Mouse (Mus musculus) liver, adult 2 months (tissue): ENCODE measurements around the gene Arl13a. TPM values are rescaled to one million over a fixed set of nuclear protein-coding genes. Genes with fewer than 3 reads are reported as not detected.
"Not testable (repeated sequence)": the region's sequence is repeated elsewhere in the genome, so short reads cannot be mapped to it uniquely, and the experiment has no call there.

Experiments
- DNase-seq: peaks from one replicate; pipeline ENCODE4 v3.0.0-alpha.2; 2011; ENCODE audit warnings: low read depth, low spot score; ENCODE audit errors: extremely low read depth
- H3K27ac ChIP-seq: fragments of 200-500 bp; replicated peaks from 2 replicates; pipeline ENCODE4 v1.5.1; 2012; ENCODE audit warnings: low read depth, mild to moderate bottlenecking, control low read depth, inconsistent platforms, low read length; ENCODE audit not compliant: insufficient read depth
- H3K27me3 ChIP-seq: fragments of 200-500 bp; 2 replicates; pipeline ENCODE4 v1.6.1; 2012; ENCODE audit warnings: mild to moderate bottlenecking, moderate library complexity, low read length, inconsistent platforms; ENCODE audit not compliant: control insufficient read depth, insufficient read depth
- H3K36me3 ChIP-seq: fragments of 200-500 bp; 2 replicates; pipeline ENCODE4 v1.6.1; 2012; ENCODE audit warnings: low read length, inconsistent platforms; ENCODE audit not compliant: control insufficient read depth, insufficient read depth
- H3K4me1 ChIP-seq: fragments of 200-500 bp; 2 replicates; pipeline ENCODE4 v1.6.1; 2011; ENCODE audit warnings: low read length; ENCODE audit not compliant: control insufficient read depth, insufficient read depth
- H3K4me3 ChIP-seq: fragments of 200-500 bp; 2 replicates; pipeline ENCODE4 v1.5.1; 2011; ENCODE audit warnings: low read depth, mild to moderate bottlenecking, control low read depth, low read length, moderate library complexity; ENCODE audit not compliant: insufficient read depth
- H3K79me2 ChIP-seq: fragments of 200-500 bp; 2 replicates; pipeline ENCODE4 v1.6.1; 2012; ENCODE audit warnings: inconsistent platforms, mild to moderate bottlenecking, low read length, moderate library complexity; ENCODE audit not compliant: control insufficient read depth, insufficient read depth
- H3K9ac ChIP-seq: fragments of 200-500 bp; 2 replicates; pipeline ENCODE4 v1.6.1; 2012; ENCODE audit warnings: low read depth, mild to moderate bottlenecking, control low read depth, inconsistent platforms, low read length
- CTCF ChIP-seq: fragments of 200-500 bp; IDR thresholded peaks from 2 replicates; pipeline ENCODE4 v1.5.1; 2011; ENCODE audit warnings: low read depth, low read length, control low read depth
- POLR2A ChIP-seq: fragments of 200-500 bp; IDR thresholded peaks from 2 replicates; pipeline ENCODE4 v1.6.1; 2011; ENCODE audit warnings: low read length, control low read depth; ENCODE audit not compliant: insufficient read depth; ENCODE audit errors: extremely low read depth
- WGBS: fragments of 180-500 bp; shearing (Covaris S2); methylation state at CpG from one replicate; pipeline ENCODE4 v1.1.7; 2018; 5-methylcytosine and 5-hydroxymethylcytosine counted together
- polyA plus RNA-seq: library from polyadenylated mRNA; depleted of rRNA; stranded (reverse); fragments of >200 nt; gene quantifications from 2 replicates; pipeline ENCODE4 v1.2.3, GENCODE M21; 2012; rRNA removed
- total RNA-seq: library from RNA; depleted of rRNA; stranded (reverse); fragments of >200 nt; gene quantifications from 2 replicates; pipeline ENCODE4 v1.2.3, GENCODE M21; 2014; rRNA removed

Arl13a gene
- total RNA-seq (not detected in 2 replicates), polyA plus RNA-seq (not detected in 2 replicates)

DNA sequence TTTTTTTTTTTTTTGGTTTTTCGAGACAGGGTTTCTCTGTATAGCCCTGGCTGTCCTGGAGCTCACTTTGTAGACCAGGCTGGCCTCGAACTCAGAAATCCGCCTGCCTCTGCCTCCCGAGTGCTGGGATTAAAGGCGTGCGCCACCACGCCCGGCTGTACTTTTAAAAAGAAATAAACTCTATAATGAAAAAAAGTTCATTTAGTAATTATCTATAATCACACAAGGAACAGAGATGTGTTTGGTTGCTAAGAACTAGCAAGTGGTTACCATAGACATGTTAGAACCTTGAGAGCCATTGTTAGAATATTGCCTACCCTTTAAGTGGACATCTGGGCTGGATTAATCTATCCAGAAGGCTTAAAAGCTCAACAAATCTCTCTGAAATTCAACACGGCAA, at the start of gene Arl13a:
Gene Arl13a (plus strand): TSS at position 301 of the 400 bp plus-strand sequence.
- not testable (repeated sequence) for H3K79me2 ChIP-seq, H3K36me3 ChIP-seq, H3K9ac ChIP-seq, H3K27ac ChIP-seq, H3K4me1 ChIP-seq, H3K4me3 ChIP-seq, DNase-seq, H3K27me3 ChIP-seq
- WGBS: 97% methylated on average over 6 of the region's 9 CpGs

DNA sequence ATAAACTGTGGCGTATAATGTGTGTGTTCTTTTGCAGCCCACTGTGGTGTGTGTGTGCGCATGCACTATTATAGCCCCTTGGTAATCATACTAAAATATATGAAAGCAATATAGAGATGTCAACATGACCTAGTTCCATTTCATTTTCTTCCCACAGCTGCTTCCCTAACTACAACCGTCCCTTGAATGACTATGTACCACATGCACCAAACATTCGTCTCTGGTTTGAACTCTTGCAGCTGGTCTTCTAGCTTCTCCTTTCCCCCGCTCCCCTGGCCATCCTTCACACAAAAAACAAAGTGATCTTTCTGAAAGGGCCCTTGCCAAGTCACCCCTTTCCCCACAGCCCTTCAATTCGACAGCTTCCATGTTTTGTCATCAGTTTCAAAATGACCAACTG, 47.3 kb upstream of the Arl13a start:
- no peaks in the 10 kb centered on the region for H3K27me3 ChIP-seq
- no peak overlapping the region for H3K4me3 ChIP-seq
- H3K79me2 ChIP-seq: no peaks in the 10 kb centered on the region
- no peak overlapping the region for H3K9ac ChIP-seq
- TF ChIP-seq POLR2A (no peak), CTCF (no peak)
- no peaks in the 10 kb centered on the region for H3K4me1 ChIP-seq
- no peak for DNase-seq
- 88% methylated on average over 6 of the region's 6 CpGs for WGBS
- H3K27ac ChIP-seq: no peak overlapping the region
- H3K36me3 ChIP-seq: no peaks in the 10 kb centered on the region

DNA sequence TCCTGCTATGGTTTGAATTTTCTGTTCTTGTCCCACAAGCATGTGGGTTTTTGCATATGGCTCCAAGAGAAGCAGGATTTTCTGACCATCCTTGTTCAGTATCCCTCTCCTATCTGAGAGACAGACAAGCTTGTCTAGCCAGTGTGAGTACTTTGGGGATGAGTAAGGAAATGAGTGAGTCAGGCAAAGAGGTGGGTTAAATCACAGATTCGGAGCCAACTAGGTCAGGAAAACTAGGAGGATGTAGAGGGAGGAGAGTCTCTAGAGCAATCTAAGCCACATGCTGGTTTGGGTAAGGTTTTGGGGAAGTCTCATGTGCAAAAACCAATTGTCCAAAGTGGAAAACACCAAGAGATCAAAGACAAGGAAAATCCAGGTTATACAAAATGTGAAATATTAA, 45.8 kb upstream of the Arl13a start:
- Histone ChIP-seq H3K9ac (no peak overlapping the region), H3K27ac (no peak overlapping the region), H3K36me3 (no peaks in the 10 kb centered on the region), H3K27me3 (no peaks in the 10 kb centered on the region), H3K4me1 (no peaks in the 10 kb centered on the region), H3K4me3 (no peak overlapping the region), H3K79me2 (no peaks in the 10 kb centered on the region)
- TF ChIP-seq CTCF: no peak
- TF ChIP-seq POLR2A: no peak
- DNase-seq: no peak
- 73% methylated on average over 1 of the region's 1 CpGs for whole genome bisulfite sequencing

DNA sequence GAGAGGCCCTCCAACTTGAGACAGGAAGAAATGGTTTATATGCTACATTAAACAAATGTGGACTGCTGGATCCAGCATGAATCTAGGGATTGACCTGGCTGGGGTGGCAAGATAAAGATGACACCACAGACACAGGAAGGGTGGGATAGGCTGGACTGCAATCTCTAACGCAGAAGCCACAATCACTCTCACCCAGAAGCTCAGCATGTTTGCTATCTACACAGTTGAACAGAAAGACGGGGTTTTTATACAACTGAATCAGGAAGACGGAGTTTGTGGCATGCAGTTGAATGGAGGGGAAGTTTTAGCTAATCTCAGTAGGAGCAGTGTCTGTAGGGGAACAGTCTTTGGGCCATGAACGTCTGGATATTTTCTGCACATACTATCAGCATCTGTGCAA, 45.3 kb upstream of the Arl13a start:
- no peak for DNase-seq
- H3K9ac ChIP-seq: no peak overlapping the region
- no peaks in the 10 kb centered on the region for H3K4me1 ChIP-seq
- no peak overlapping the region for H3K27ac ChIP-seq
- no peaks in the 10 kb centered on the region for H3K79me2 ChIP-seq
- TF ChIP-seq POLR2A (no peak), CTCF (no peak)
- H3K36me3 ChIP-seq: no peaks in the 10 kb centered on the region
- no peaks in the 10 kb centered on the region for H3K27me3 ChIP-seq
- WGBS: 76% methylated on average over 4 of the region's 4 CpGs
- H3K4me3 ChIP-seq: no peak overlapping the region

DNA sequence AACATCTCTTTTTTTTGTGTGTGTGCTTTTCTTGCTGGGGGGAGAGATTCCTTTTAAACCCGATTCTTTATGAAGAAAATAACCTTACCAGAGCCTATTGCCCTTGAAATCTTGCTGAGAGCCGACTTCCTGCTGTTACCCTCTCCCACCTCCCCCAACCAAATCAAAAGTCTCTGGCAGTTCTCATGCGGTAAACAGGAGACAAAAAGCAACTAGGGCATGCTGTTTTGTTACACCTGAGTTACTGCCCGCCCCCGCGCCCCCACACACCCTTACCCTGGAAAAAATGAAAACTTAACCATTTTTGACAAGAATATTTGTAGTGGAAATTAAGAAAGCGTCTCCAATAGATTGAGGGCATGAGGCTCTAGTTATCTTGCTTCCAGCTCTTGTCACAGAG, 29.1 kb upstream of the Arl13a start:
- TF ChIP-seq CTCF (no peak), POLR2A (no peak)
- WGBS: 50% methylated on average over 7 of the region's 7 CpGs
- no peak for DNase-seq
- Histone ChIP-seq H3K27me3 (no peaks in the 10 kb centered on the region), H3K9ac (no peak overlapping the region), H3K4me1 (no peaks in the 10 kb centered on the region; the same call in 1 of the 2 replicates), H3K36me3 (no peaks in the 10 kb centered on the region), H3K79me2 (no peaks in the 10 kb centered on the region), H3K4me3 (no peak overlapping the region), H3K27ac (no peak overlapping the region)

DNA sequence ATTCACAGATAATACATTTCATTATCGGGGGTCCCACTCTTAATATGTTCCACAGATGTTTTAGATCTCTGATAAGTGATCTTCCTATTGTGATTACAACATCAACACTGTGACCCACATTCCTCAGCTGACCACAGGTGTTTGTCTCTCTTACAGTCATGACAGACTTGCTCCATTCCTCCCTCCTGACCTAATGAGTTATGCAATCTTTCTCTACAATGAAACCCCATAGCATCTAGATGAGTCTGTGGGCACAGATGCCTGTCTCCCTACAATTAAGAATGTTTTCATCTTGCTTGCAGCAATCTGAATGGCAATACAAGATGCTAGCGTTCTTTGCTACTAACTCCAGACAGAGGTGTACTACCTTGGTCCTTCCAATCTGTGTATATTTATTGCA, 26.9 kb upstream of the Arl13a start:
- Histone ChIP-seq H3K79me2 (no peaks in the 10 kb centered on the region), H3K9ac (no peak overlapping the region), H3K4me1 (no peaks in the 10 kb centered on the region; the same call in 1 of the 2 replicates), H3K27ac (no peak overlapping the region), H3K36me3 (no peaks in the 10 kb centered on the region), H3K4me3 (no peak overlapping the region), H3K27me3 (no peaks in the 10 kb centered on the region)
- TF ChIP-seq POLR2A: no peak
- no peak for TF ChIP-seq CTCF
- 78% methylated on average over 2 of the region's 2 CpGs for WGBS
- DNase-seq: no peak
